Mouse (Mus musculus): Measurements from ENCODE around the gene Igsf9. TPM values are rescaled to one million over a fixed set of nuclear protein-coding genes. Genes with fewer than 3 reads are reported as not detected.

Igsf9 gene
- 5.4 and 6.4 TPM in 2 replicates for polyA plus RNA-seq (2011; ENCODE audit: insufficient read length, low read depth, missing spikeins)

GRCm38 (mm10) chr1:172481540-172482280 is at the start of gene Igsf9:
TSS of gene Igsf9 (plus strand) at chr1:172481788.
- TF ChIP-seq POLR2A (IDR thresholded peaks at IDR 0.05; ENCODE audit: low read depth, low read length) (no peak), CTCF (IDR thresholded peaks at IDR 0.05; ENCODE audit: borderline replicate concordance, insufficient read depth, low read length) (0 out of 2 replicates have a peak, but pooled peaks have one; percentile 29)
- Histone ChIP-seq H3K27ac (ENCODE audit: insufficient read depth, low read length) (no peak within 1 kb of the TSS), H3K4me3 (ENCODE audit: insufficient read depth, low read length) (peak within 1 kb of the TSS; percentile 52), H3K4me1 (ENCODE audit: control insufficient read depth, insufficient read depth, low read length) (no peaks in the 10 kb centered on the region)

- peak overlapping the region; percentile 48; the same call in 1 of the 2 replicates for H3K27ac ChIP-seq (ENCODE audit: insufficient read depth, low read length)
- no peak overlapping the region for H3K4me3 ChIP-seq (ENCODE audit: insufficient read depth, low read length)
- H3K4me1 ChIP-seq (ENCODE audit: control insufficient read depth, insufficient read depth, low read length), result no peaks in the 10 kb centered on the region
- TF ChIP-seq POLR2A (IDR thresholded peaks at IDR 0.05; ENCODE audit: low read depth, low read length) (no peak), CTCF (IDR thresholded peaks at IDR 0.05; ENCODE audit: borderline replicate concordance, insufficient read depth, low read length) (no peak)
Observed at GRCm38 (mm10) chr1:172431836-172432586, 49.6 kb upstream of the Igsf9 start.

GRCm38 (mm10) chr1:172432587-172432955 is 49.0 kb upstream of the Igsf9 start:
- Histone ChIP-seq H3K4me3 (ENCODE audit: insufficient read depth, low read length) (no peak overlapping the region), H3K27ac (ENCODE audit: insufficient read depth, low read length) (0 out of 2 replicates have a peak overlapping the region, but pooled peaks have one; percentile 3), H3K4me1 (ENCODE audit: control insufficient read depth, insufficient read depth, low read length) (no peaks in the 10 kb centered on the region)
- no peak for TF ChIP-seq POLR2A (IDR thresholded peaks at IDR 0.05; ENCODE audit: low read depth, low read length)
- TF ChIP-seq CTCF (IDR thresholded peaks at IDR 0.05; ENCODE audit: borderline replicate concordance, insufficient read depth, low read length), result no peak

- Histone ChIP-seq H3K4me1 (ENCODE audit: control insufficient read depth, insufficient read depth, low read length) (no peaks in the 10 kb centered on the region), H3K4me3 (ENCODE audit: insufficient read depth, low read length) (no peak overlapping the region), H3K27ac (ENCODE audit: insufficient read depth, low read length) (no peak overlapping the region)
- TF ChIP-seq POLR2A (IDR thresholded peaks at IDR 0.05; ENCODE audit: low read depth, low read length) (no peak), CTCF (IDR thresholded peaks at IDR 0.05; ENCODE audit: borderline replicate concordance, insufficient read depth, low read length) (no peak)
Observed at GRCm38 (mm10) chr1:172433012-172433850, 48.4 kb upstream of the Igsf9 start.

GRCm38 (mm10) chr1:172433851-172434165 is 47.8 kb upstream of the Igsf9 start:
- Histone ChIP-seq H3K27ac (ENCODE audit: insufficient read depth, low read length) (no peak overlapping the region), H3K4me3 (ENCODE audit: insufficient read depth, low read length) (no peak overlapping the region), H3K4me1 (ENCODE audit: control insufficient read depth, insufficient read depth, low read length) (no peaks in the 10 kb centered on the region)
- TF ChIP-seq POLR2A (IDR thresholded peaks at IDR 0.05; ENCODE audit: low read depth, low read length) (no peak), CTCF (IDR thresholded peaks at IDR 0.05; ENCODE audit: borderline replicate concordance, insufficient read depth, low read length) (no peak)

- H3K4me1 ChIP-seq (ENCODE audit: control insufficient read depth, insufficient read depth, low read length), result no peaks in the 10 kb centered on the region
- H3K4me3 ChIP-seq (ENCODE audit: insufficient read depth, low read length), result no peak overlapping the region
- TF ChIP-seq POLR2A (IDR thresholded peaks at IDR 0.05; ENCODE audit: low read depth, low read length) (no peak), CTCF (IDR thresholded peaks at IDR 0.05; ENCODE audit: borderline replicate concordance, insufficient read depth, low read length) (no peak)
Observed at GRCm38 (mm10) chr1:172436785-172437184, 44.8 kb upstream of the Igsf9 start.

GRCm38 (mm10) chr1:172438621-172439020 is 43.0 kb upstream of the Igsf9 start:
- Histone ChIP-seq H3K27ac (ENCODE audit: insufficient read depth, low read length) (no peak overlapping the region), H3K4me1 (ENCODE audit: control insufficient read depth, insufficient read depth, low read length) (no peaks in the 10 kb centered on the region), H3K4me3 (ENCODE audit: insufficient read depth, low read length) (no peak overlapping the region)
- no peak for TF ChIP-seq CTCF (IDR thresholded peaks at IDR 0.05; ENCODE audit: borderline replicate concordance, insufficient read depth, low read length)
- TF ChIP-seq POLR2A (IDR thresholded peaks at IDR 0.05; ENCODE audit: low read depth, low read length), result no peak

More at GRCm38 (mm10) chr1:172436785-172437184, 44.8 kb upstream of the Igsf9 start:
- H3K27ac ChIP-seq (ENCODE audit: insufficient read depth, low read length), result no peak overlapping the region

GRCm38 (mm10) chr1:172440521-172440920 is 41.1 kb upstream of the Igsf9 start:
- TF ChIP-seq CTCF (IDR thresholded peaks at IDR 0.05; ENCODE audit: borderline replicate concordance, insufficient read depth, low read length) (no peak), POLR2A (IDR thresholded peaks at IDR 0.05; ENCODE audit: low read depth, low read length) (no peak)
- no peaks in the 10 kb centered on the region for H3K4me1 ChIP-seq (ENCODE audit: control insufficient read depth, insufficient read depth, low read length)
- H3K4me3 ChIP-seq (ENCODE audit: insufficient read depth, low read length), result no peak overlapping the region
- no peak overlapping the region for H3K27ac ChIP-seq (ENCODE audit: insufficient read depth, low read length)

- TF ChIP-seq POLR2A (IDR thresholded peaks at IDR 0.05; ENCODE audit: low read depth, low read length), result no peak
- TF ChIP-seq CTCF (IDR thresholded peaks at IDR 0.05; ENCODE audit: borderline replicate concordance, insufficient read depth, low read length), result no peak
- Histone ChIP-seq H3K4me1 (ENCODE audit: control insufficient read depth, insufficient read depth, low read length) (no peaks in the 10 kb centered on the region), H3K4me3 (ENCODE audit: insufficient read depth, low read length) (no peak overlapping the region), H3K27ac (ENCODE audit: insufficient read depth, low read length) (no peak overlapping the region)
Observed at GRCm38 (mm10) chr1:172441935-172442445, 39.6 kb upstream of the Igsf9 start.

All from embryonic fibroblast, embryonic 13.5 days (primary cell).